Mouse (Mus musculus): ENCODE results near the gene Chst5.

- TF ChIP-seq POLR2A (IDR thresholded peaks at IDR 0.05; ENCODE audit: extremely low read depth, insufficient read depth, low read length) (peak; percentile 41), CTCF (IDR thresholded peaks at IDR 0.05; ENCODE audit: extremely low read depth, insufficient read depth, low read length) (no peak)
Measured at GRCm38 (mm10) chr8:111940171-111941100, 30.2 kb upstream of the Chst5 start, which contains the start of gene Gabarapl2.
